Mouse (Mus musculus) regulatory T cell (primary cell): ENCODE data around the gene Fam19a1.

ENCODE experiments used
- in situ Hi-C: fragments of 300-600 bp; cut with MboI, MseI; formaldehyde crosslinking; loops from one replicate; pipeline ENCODE4 v1.15.1; 2025; ENCODE audit warnings: high pct_unique_total_duplicates

Gene Fam19a1

DNA sequence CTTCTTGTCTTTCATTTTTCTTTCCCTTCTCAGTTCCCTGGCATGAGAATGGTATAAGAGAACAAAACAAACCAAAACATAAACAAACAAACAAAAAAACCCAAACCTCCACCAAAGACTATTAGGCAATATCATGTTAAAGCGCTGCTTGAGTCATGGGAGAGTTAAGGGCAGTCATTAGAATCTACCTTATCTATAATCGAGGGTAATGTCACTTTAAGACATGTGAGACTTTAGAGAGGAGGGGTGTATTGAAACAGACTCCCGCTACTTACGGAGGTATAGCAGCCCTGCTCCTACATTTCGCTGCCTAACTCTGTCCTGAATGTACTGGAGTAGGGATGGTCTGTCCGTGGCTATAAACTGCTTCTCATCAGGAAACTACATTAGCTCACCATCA lies at the start of gene Fam19a1:
Gene Fam19a1, plus strand, starts transcription at position 301 of the 400 bp plus-strand sequence.
- in situ Hi-C loops = no loop called here

GRCm38 (mm10) chr6:96071080-96071479 lies 41.9 kb upstream of the Fam19a1 start:
- in situ Hi-C loops = no loop called here

DNA sequence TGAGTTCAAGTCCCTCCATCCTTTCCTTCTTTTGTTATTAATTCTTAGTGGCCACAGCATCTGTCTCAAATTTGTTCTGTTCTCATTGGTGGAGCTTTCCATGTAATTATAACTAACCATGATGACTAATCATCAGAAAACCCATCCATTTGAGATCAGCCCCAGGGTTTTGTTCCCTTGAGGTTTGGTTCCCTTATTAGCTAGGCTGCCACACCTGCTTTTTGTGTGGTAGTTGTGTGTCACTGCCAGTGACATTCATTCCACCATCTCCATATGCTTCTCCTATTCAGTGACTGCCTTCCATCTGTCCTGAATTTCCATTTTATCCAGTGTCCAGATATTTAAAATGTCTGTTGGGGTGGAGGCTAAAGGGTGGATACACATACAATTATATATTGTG lies 41.4 kb upstream of the Fam19a1 start:
- in situ Hi-C loops = no loop called here

DNA sequence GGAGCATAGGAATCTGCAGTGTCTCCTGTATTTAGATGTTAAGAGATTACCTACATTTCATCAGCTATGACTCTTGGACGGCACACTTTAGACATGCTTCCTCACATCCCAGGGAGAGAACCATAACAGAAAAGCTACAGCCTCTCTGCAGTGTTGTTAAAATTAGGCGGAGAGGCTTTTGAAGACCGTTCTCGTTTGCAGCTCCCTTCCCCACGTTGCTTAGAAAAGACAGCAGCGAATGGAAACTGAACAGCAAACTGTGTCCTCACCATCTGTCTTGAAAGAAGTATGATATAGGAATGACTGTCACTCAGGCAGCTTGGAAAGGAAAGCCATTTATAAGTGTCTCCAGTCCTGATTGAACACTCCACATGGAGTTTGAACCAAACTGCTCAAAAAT lies 23.0 kb upstream of the Fam19a1 start:
- in situ Hi-C loops = no loop called here

DNA sequence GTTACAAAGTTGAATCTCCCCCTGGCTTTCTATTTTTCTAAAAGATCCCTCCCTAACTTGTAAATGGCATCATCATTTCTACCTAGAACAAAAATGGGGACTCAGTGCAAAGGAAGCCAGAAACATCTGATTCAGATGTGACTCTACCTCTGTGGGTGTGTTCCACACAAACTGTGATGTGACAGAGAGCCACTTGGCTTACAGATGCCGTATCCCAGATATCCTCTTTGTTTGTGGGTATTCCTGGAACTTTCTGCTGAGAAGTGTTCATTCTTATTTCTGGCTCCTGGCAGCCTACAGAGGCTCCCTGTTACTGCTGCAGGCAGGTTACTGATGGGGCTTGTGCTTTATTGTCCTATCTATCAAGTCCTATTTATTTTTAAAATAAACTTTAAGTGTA lies 19.2 kb upstream of the Fam19a1 start:
- in situ Hi-C loops = no loop called here

DNA sequence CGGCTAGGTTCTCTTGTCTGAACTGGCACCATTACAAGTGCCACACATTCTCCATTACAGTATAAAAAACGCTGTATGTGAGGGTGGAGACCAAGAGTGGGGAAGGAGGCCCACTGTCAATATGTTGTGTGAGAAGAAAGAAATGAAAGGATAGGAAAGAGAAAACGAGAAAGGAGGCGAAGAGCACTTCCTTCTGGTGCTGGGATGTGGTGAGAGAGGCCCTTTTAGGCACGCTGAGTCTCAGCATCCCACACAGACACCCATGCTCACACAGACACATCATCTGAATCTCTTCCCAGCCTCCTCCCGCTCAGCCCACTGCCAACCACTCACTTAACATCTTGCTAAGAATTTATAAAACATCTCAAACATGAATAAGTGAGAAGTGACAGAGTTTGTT lies 14.7 kb upstream of the Fam19a1 start:
- in situ Hi-C loops = no loop called here

DNA sequence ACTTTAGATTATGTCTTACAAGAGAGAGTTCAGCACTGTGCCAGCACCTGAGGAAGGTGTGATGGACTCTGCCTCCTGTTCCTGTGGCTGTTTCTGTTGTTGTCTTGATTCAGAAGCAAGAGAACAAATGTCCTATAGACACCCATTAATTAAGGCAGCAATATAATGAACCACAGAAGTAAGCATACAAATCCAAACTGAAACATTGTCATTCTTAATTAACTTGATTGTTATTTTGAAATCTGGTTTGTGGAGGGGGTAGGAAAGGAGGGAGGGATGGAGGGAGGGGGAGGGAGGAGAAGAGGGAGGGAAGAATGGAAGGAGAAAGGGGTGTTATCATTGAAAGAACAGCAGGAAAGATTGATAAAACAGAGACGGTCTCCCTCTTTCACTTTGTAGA lies 1.3 kb upstream of the Fam19a1 start:
- in situ Hi-C loops = no loop called here

DNA sequence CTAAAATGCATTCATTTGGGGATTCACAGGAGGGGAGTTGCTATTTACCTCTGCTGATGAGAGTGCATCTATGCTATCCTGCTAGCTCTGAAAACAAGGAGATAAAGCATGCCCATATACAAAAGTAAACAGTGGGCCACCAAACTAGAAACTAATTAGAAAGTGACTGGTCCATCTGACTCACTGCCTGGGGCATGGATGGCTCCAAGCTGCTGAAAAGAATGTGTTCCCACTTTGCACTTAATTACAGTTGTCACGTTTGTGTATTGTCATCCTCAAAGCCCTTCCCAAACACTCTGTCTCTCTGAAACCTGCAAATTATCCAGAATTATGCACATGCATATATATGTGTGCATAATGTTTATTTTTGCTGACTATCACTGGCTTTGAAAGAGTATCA lies 1.2 kb downstream of the Fam19a1 start:
- in situ Hi-C loops = no loop called here

- in situ Hi-C loops = no loop called here
These were observed 3.2 kb downstream of the Fam19a1 start for GRCm38 (mm10) chr6:96116148-96116533.

DNA sequence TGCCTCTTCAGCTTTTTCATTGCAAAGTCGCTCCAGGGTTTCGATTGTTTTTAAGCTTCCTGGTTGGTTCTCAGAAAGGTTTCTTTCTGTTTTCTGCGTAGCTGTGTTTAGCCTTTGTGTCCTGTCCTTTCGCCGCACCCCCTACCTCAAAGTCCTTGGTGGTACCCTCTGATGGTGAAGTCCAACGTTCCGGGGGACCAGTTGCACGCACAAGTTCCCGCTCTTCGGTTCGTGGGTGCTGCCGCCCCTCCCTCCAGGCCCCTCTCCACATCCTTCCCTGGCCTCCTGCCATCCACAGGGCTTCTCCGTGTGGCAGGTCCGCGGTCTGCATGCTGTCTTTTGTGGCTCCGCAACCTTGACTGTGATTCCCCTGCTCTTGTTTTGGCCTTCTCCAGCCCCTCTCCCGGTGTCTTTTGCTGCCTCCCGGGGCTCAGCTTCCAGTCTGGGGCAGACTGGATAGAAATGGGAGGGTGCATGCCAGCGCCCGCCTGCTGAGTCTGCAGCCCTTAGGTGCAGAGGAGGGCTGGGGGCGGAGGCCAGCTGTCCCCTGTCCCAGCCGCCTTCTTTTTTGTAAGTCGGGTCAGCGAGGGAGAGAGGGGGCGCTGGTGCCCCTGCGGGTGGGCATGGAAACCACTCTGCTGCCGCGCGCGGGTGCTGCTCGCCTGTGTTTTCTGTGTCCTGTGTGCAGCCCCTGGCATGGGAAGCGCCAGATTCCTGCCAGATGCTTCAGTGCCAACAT lies 3.7 kb downstream of the Fam19a1 start:
- in situ Hi-C loops = no loop called here

DNA sequence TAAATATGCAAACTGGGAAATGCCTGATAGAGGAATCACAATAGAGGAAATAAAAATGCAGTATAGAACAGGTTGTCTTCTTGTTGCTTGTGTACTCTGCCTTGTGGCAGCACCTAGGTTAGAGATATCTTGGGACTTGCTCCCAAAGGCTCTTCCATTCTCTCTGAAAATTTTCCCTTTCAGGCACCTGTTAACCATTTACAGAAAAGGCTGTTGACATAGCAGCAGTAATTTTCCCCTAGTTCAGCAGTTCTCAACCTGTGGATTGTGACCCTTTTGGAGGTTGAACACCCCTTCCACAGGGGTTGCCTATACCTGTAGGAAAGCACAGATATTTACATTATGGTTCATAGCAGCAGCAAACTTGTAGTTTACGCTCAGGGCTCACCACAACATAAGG lies 30.4 kb downstream of the Fam19a1 start:
- in situ Hi-C loops = no loop called here

DNA sequence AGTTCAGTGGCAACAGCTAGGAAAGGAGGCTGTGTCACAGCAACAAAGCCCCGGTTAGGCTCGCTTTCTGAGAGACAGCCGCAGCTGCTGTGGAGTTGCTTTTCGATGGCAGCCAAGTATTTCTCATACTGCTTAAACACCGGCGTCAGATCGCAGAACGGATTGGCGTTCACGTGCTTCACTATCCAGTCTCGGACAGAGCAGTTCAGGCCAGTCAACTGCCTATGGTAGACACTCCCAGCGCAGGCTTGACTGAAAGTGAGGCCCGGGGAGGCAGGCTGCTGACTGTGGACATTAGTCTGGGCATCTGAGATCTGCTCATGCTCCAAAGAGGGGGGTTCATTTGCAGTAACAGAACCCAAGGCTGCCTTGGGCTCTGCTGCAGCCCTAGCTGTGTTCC lies 52.4 kb downstream of the Fam19a1 start:
- in situ Hi-C loops = no loop called here

GRCm38 (mm10) chr6:96165818-96166379 lies 52.9 kb downstream of the Fam19a1 start, which contains the start of gene 1700123L14Rik:
Gene 1700123L14Rik, minus strand, starts transcription at chr6:96166243.
- in situ Hi-C loops = no loop called here

DNA sequence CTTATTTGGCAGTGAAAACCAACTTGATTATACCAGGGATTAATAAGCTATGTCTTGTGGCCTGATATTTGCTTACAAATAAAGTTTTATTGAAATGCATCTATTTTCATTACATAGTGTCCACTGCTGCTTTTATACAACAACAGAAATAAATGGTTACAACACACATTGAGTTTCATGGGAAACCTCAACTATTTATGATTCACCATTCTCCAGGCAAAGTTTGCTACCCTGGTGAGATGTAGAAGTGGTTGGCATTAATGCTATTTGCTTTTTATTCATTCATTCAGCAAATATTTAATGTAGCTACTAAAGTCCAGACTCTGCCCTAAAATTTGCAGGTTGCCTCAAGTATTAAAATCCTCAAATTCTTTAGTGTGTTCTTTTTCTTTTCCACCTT lies 54.1 kb downstream of the Fam19a1 start:
- in situ Hi-C loops = no loop called here

- in situ Hi-C loops = no loop called here
These were observed 60.7 kb downstream of the Fam19a1 start for GRCm38 (mm10) chr6:96173681-96174080.

- in situ Hi-C loops = no loop called here
These were observed 65.6 kb downstream of the Fam19a1 start for GRCm38 (mm10) chr6:96178530-96178929.

DNA sequence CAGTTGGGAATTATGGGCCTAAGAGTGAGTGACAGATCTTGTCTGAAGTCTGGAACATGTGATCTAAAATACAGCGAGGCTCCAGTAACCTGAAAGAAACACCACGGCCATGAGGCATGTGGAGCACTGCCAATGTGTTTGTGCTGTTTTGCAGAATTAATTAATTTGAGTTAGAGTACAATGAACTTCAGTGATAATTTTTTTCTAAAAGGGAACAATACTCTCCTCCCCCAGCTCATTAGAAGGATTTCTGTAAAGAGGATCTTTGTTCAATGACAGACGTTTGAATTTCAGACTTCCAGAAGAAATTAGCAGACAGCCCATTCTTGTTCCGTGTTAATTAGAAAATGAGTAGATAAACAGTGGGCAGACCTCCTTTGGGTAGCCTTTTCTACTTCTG lies 70.4 kb downstream of the Fam19a1 start:
- in situ Hi-C loops = no loop called here

GRCm38 (mm10) chr6:96186517-96186916 lies 73.6 kb downstream of the Fam19a1 start:
- in situ Hi-C loops = no loop called here

GRCm38 (mm10) chr6:96198991-96199390 lies 86.0 kb downstream of the Fam19a1 start:
- in situ Hi-C loops = loop anchor here (10.0 kb wide), 1 partner anchor 554 kb away; no protein-coding TSS in a partner anchor

GRCm38 (mm10) chr6:96205395-96205794 lies 92.4 kb downstream of the Fam19a1 start:
- in situ Hi-C loops = no loop called here

DNA sequence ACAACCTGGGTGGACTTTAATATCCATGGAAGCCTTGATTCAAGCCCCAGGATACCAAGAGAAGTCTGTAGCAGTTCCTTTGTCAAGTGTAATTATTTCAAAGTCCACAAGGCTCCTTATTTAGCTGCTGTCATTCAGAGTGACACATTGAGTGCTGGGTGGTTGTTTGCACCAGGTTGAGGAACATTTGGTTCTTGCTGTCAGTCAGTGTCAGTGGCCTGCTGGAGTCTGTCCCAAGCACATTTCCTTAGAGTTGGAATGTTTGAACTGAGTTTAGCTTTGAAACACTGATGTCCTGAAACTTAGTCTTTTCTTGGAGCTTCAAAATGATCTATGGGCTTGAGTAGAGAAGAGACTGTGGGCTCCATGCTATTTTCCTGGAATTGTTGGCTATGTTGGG lies 121.9 kb downstream of the Fam19a1 start:
- in situ Hi-C loops = no loop called here

- in situ Hi-C loops = no loop called here
These were observed 131.4 kb downstream of the Fam19a1 start for GRCm38 (mm10) chr6:96244320-96244719.

DNA sequence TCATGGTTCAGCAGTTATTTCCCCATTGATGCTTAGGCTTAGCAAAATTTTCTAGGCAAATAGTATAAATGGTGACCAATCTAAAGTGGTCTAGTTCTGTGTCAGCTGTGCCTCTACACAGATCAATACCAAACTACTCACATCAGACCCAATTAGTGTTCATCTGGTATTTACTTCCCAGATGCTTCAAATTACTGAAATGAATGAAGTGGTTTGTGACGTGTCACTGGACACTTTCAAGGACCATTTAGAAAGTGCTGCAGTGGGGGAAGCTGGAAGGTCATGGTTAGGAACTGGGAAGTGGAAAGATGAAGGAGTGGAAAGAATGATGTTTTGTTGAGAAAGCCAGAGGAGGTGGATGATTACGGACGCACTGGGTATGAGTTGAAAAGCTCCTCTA lies 139.0 kb downstream of the Fam19a1 start:
- in situ Hi-C loops = no loop called here

GRCm38 (mm10) chr6:96254815-96255214 lies 141.9 kb downstream of the Fam19a1 start:
- in situ Hi-C loops = no loop called here
